Mouse (Mus musculus) heart, embryonic 14.5 days (tissue): ENCODE measurements at regions not wholly inside any gene's neighbourhood (a gene's known extent, or its start where the extent isn't known, plus 50 kb on each side); places are given as distances from the start of the nearest gene placed in this dataset.

Experiments used
- ATAC-seq: fragments of 200-750 bp; cut with Nextera tagmentation; 2 replicates; pipeline ENCODE4 v1.8.0; 2017; ENCODE audit warnings: low read depth, moderate TSS enrichment; ENCODE audit not compliant: insufficient number of reproducible peaks, insufficient read depth, low FRiP score
- H3K27ac ChIP-seq, 2 experiments: fragments of 200-500 bp in 1 of 2; fragments of 300-500 bp in 1 of 2; sonication (generic) in 1 of 2; replicated peaks in 1 of 2; 2 replicates each; pipeline ENCODE4 v1.5.1; 2012 to 2014; ENCODE audit warnings: low read depth in 2 of 2, low read length in 2 of 2, control low read depth in 1 of 2, mild to moderate bottlenecking in 1 of 2, mixed read lengths in 1 of 2; ENCODE audit not compliant: control insufficient read depth in 1 of 2, insufficient read depth in 1 of 2
- H3K27me3 ChIP-seq: fragments of 300-500 bp; sonication (generic); 2 replicates; pipeline ENCODE4 v1.6.1; 2014; ENCODE audit warnings: mild to moderate bottlenecking, low read length, control low read depth; ENCODE audit not compliant: control insufficient read depth, insufficient read depth
- H3K36me3 ChIP-seq: fragments of 300-500 bp; sonication (generic); 2 replicates; pipeline ENCODE4 v1.6.1; 2014; ENCODE audit warnings: mild to moderate bottlenecking, control low read depth, low read length, mixed read lengths; ENCODE audit not compliant: control insufficient read depth, insufficient read depth
- H3K4me1 ChIP-seq, 2 experiments: fragments of 200-500 bp in 1 of 2; fragments of 300-500 bp in 1 of 2; sonication (generic) in 1 of 2; 2 replicates each; pipeline ENCODE4 v1.6.1; 2012 to 2014; ENCODE audit warnings: low read length in 2 of 2, control low read depth in 1 of 2, mixed read lengths in 1 of 2; ENCODE audit not compliant: control insufficient read depth in 2 of 2, insufficient read depth in 2 of 2
- H3K4me2 ChIP-seq: fragments of 300-500 bp; sonication (generic); 2 replicates; pipeline ENCODE4 v1.6.1; 2014; ENCODE audit warnings: mild to moderate bottlenecking, low read length
- H3K4me3 ChIP-seq, 2 experiments: fragments of 200-500 bp in 1 of 2; fragments of 300-500 bp in 1 of 2; sonication (generic) in 1 of 2; 2 replicates each; pipeline ENCODE4 v1.5.1; 2012 to 2014; ENCODE audit warnings: low read length in 2 of 2, mild to moderate bottlenecking in 2 of 2, control low read depth in 1 of 2, low read depth in 1 of 2, moderate library complexity in 1 of 2; ENCODE audit not compliant: control insufficient read depth in 1 of 2, insufficient read depth in 1 of 2
- H3K9ac ChIP-seq: fragments of 300-500 bp; sonication (generic); 2 replicates; pipeline ENCODE4 v1.6.1; 2014; ENCODE audit warnings: mild to moderate bottlenecking, low read length
- H3K9me3 ChIP-seq: fragments of 300-500 bp; sonication (generic); 2 replicates; pipeline ENCODE4 v1.6.1; 2016; ENCODE audit warnings: low read length, control low read depth; ENCODE audit not compliant: control insufficient read depth
- WGBS: fragments of 180-500 bp; shearing (Covaris S2); extraction: QIAGEN DNeasy Blood & Tissue Kit; methylation state at CpG from one replicate; pipeline ENCODE4 v1.1.7; 2014; 5-methylcytosine and 5-hydroxymethylcytosine counted together

DNA sequence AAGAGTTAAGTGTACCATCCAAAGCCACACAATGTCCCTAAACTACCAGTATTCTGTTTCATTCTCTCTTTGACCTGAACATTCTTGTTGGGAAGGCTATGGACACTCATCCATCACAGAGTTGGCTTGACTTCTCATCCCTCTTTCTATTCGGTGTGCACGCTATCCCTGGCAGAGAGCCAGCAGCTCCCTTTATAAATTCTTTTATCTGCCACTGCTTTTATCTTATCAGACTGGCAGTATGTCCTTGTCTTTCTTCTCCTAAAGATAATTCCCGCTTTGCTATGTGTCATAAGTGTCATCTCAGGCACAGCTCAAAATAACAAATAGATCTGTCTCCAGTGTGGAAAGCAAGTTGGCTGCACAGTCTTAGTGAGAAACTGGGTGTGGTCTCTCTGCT, 106.6 kb upstream of the Lipc start:
- Histone ChIP-seq H3K4me1 (peaks cover 0 to 6% of the 10 kb centered on the region in 2 experiments; a peak in 1 of 4 replicates), H3K36me3 (no peaks in the 10 kb centered on the region), H3K4me2 (no peak overlapping the region), H3K4me3 (no peak overlapping the region), H3K9me3 (no peaks in the 10 kb centered on the region), H3K27me3 (no peaks in the 10 kb centered on the region), H3K9ac (no peak overlapping the region), H3K27ac (no peak overlapping the region)
- no peak for ATAC-seq
- WGBS: 5% methylated on average over 3 of the region's 3 CpGs

DNA sequence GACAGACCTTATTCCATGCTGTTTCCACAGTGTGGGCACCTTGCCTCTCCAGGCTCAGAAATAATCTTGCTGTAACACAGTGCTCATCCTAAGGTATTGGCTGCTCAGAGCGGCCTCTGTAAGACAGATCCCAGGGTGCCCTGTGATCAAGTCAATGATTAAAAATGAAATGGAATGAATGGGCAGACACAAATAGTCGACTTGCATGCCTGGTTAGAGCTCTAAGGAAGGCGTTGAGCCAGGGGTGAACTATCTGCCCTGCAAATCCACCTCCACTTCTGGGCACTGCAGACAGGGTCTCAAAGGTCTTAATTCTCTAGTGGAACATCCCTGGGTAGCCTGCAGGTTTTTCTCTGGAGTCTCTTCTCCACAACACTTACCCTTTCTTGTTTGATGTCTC, 104.8 kb upstream of the Lipc start:
- no peaks in the 10 kb centered on the region for H3K27me3 ChIP-seq
- no peak overlapping the region for H3K27ac ChIP-seq
- no peaks in the 10 kb centered on the region for H3K36me3 ChIP-seq
- ATAC-seq: no peak
- H3K4me2 ChIP-seq: no peak overlapping the region
- H3K4me3 ChIP-seq: no peak overlapping the region
- H3K9me3 ChIP-seq: no peaks in the 10 kb centered on the region
- no peak overlapping the region for H3K9ac ChIP-seq
- H3K4me1 ChIP-seq: peaks cover 0 to 6% of the 10 kb centered on the region in 2 experiments; a peak in 1 of 4 replicates
- 78% methylated on average over 3 of the region's 3 CpGs for WGBS

DNA sequence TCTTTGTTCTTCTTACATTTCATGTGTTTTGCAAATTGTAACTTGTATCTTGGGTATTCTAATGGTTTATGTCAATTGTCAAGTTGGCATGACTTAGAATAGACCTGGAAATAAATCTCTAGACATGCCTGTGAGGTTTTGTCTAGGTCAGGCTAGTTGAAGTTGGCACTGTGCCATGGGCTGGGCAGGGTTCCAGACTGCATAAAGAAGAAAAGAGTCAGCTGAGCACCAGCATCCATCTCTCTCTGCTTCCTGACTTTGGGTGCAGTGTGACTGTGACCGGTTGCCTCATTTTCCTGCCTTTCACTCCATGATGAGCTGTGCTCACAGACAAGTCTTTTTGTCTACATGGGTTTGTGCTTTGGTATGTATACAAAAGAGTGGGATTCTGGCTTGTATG, 91.9 kb upstream of the Lipc start:
- no peaks in the 10 kb centered on the region for H3K36me3 ChIP-seq
- H3K4me2 ChIP-seq: no peak overlapping the region
- no peak overlapping the region for H3K4me3 ChIP-seq
- no peak overlapping the region for H3K27ac ChIP-seq
- no peaks in the 10 kb centered on the region for H3K27me3 ChIP-seq
- no peaks in the 10 kb centered on the region for H3K4me1 ChIP-seq
- WGBS: 26% methylated on average over 1 of the region's 1 CpGs
- peak; percentile 50 for ATAC-seq
- 0 out of 2 replicates have a peak, but pooled peaks cover 9% of the 10 kb centered on the region for H3K9me3 ChIP-seq
- no peak overlapping the region for H3K9ac ChIP-seq

DNA sequence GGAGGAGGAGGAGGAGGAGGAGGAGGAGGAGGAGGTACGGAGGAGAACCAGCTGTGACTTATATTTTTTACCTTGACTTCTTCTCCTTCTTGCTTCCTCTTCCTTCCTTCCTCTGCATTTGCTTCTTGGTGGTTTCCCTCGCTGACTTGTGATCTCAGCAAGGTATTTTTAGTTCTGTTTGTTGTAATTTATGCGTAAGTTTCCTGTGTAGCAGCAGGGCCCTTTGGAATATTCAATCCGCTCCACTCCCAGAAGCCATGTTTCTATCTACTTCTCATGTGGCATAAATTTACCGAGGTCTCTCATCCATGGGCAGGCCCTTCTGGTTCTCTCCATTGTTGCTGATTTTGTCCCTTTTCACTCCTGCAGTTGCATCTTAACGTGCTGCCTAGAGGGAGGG, 83.3 kb upstream of the Lipc start:
- Histone ChIP-seq H3K4me3 (no peak overlapping the region), H3K4me1 (no peaks in the 10 kb centered on the region), H3K9ac (no peak overlapping the region), H3K4me2 (no peak overlapping the region), H3K27ac (no peak overlapping the region), H3K27me3 (no peaks in the 10 kb centered on the region), H3K36me3 (no peaks in the 10 kb centered on the region), H3K9me3 (peaks cover 4% of the 10 kb centered on the region; the same call in 1 of the 2 replicates)
- 70% methylated on average over 6 of the region's 6 CpGs for WGBS
- ATAC-seq: no peak

DNA sequence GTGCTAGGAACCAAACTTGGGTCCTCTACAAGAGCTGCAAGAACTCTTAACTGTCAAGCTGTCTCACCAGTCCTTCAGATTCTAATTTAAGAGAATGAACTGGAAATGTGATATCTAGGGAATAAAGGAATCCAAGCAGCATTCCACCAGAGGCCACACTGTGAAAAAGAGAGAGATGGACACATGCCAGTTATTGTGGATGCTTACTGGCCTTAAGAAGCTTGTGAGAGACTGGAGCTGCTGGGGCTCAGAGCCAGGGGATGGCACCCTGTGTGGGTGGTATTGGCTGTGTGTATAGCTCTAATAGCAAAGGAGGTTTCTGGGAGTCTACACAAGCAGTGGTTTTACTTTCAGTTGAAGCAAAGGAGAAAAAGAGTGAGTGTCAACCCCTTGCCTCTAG, 80.1 kb upstream of the Lipc start:
- H3K27me3 ChIP-seq: no peaks in the 10 kb centered on the region
- no peaks in the 10 kb centered on the region for H3K4me1 ChIP-seq
- no peak overlapping the region for H3K4me3 ChIP-seq
- no peak for ATAC-seq
- H3K27ac ChIP-seq: no peak overlapping the region
- no peaks in the 10 kb centered on the region for H3K36me3 ChIP-seq
- H3K9ac ChIP-seq: no peak overlapping the region
- H3K4me2 ChIP-seq: no peak overlapping the region
- H3K9me3 ChIP-seq: no peaks in the 10 kb centered on the region

DNA sequence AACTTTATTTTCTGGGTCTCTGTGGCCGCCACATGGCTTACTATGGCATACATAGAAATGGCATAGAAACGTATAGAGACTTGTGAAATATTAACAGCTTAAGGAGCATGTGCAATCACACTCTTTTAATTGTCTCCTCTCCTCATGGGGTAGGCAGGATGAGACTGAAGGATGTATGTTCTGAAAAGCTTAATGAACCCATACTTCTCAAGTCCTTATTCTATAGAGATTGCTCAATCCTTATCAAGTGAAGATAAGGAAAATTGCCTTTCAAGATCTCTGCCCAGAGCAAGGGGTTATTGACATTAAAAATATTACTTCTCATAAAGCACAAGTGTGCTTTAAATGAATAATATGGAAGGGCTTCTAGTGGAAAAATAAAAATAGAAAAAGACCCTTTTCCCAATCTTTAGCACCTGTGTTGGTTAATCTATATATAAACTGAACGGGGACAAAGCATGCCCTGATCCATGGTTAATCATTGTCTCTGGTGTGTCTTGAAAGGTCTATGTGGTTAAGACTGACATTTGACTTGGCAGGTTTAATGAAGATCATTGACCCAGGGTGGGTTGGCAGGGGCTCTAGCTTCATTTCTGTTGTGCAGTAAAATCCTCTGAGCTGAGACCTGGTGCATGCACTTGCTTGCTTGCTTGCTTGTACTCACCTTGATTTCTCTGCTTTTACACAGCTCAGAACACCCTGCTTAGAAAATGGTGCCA, 78.3 kb upstream of the Lipc start:
- Histone ChIP-seq H3K4me2 (no peak overlapping the region), H3K27me3 (no peaks in the 10 kb centered on the region), H3K9me3 (no peaks in the 10 kb centered on the region), H3K9ac (no peak overlapping the region), H3K27ac (no peak overlapping the region), H3K36me3 (no peaks in the 10 kb centered on the region), H3K4me3 (no peak overlapping the region), H3K4me1 (no peaks in the 10 kb centered on the region)
- no peak for ATAC-seq
- 72% methylated on average over 3 of the region's 3 CpGs for WGBS

DNA sequence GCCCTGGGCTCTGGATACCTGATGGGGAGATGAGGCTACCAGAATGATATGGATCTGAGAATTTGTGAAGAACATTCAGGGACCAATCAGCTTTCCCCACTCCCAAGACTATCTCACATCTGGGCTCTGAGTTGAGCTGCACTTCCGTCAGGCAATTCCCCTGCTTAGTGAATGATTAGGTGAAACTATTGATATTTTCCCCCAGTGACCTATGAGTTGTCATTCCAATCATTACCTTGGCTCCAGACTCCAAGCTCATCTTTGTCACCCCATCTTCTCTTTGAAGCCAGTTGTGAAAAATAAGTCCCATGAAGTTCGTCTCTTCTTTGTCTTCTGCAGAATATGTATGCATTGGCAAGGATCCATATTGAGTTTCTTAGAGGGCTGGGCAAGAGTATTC, 76.1 kb upstream of the Lipc start:
- Histone ChIP-seq H3K27me3 (no peaks in the 10 kb centered on the region), H3K9ac (no peak overlapping the region), H3K27ac (no peak overlapping the region), H3K36me3 (no peaks in the 10 kb centered on the region), H3K9me3 (no peaks in the 10 kb centered on the region), H3K4me2 (no peak overlapping the region), H3K4me1 (no peaks in the 10 kb centered on the region), H3K4me3 (no peak overlapping the region)
- 80% methylated on average over 2 of the region's 2 CpGs for WGBS
- ATAC-seq: no peak

DNA sequence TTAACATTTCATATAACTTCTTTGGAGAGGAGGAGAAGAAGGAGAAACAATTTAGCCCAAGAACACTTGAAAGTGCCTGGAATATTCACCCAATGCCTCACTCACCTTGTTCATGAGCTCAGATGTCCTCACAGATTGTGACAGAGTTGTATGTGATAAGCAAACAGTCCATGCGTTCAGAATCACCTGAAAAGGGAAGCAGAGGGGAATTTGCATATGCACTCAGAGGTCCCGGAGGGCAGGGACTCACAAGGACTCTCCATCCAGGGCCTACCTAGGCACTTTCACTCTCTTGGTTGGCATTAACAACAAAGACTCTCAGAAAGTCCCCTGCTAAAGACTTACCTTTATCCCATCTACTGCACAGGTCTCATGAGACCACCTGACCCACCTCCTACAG, 75.6 kb upstream of the Lipc start:
- WGBS: 65% methylated on average over 2 of the region's 2 CpGs
- no peak for ATAC-seq

More for the DNA sequence above, 75.6 kb upstream of the Lipc start:
- no peaks in the 10 kb centered on the region for H3K36me3 ChIP-seq
- H3K4me3 ChIP-seq: no peak overlapping the region
- no peak overlapping the region for H3K4me2 ChIP-seq
- H3K27me3 ChIP-seq: no peaks in the 10 kb centered on the region
- no peak overlapping the region for H3K27ac ChIP-seq
- H3K9ac ChIP-seq: no peak overlapping the region
- no peaks in the 10 kb centered on the region for H3K4me1 ChIP-seq
- H3K9me3 ChIP-seq: no peaks in the 10 kb centered on the region
